Mouse (Mus musculus) hindbrain, postnatal 0 days (tissue): ENCODE results near the gene Trim71. TPM values are rescaled to one million over a fixed set of nuclear protein-coding genes. Genes with fewer than 3 reads are reported as not detected.

Experiments
- ATAC-seq: fragments of 200-750 bp; cut with Nextera tagmentation; 2 replicates; pipeline ENCODE4 v1.8.0; 2017; ENCODE audit warnings: mild to moderate bottlenecking, moderate TSS enrichment, moderate library complexity
- DNase-seq: peaks from one replicate; pipeline ENCODE4 v3.0.0-alpha.2; 2015; ENCODE audit warnings: low spot score
- H3K27ac ChIP-seq: fragments of 300-500 bp; sonication (generic); 2 replicates; pipeline ENCODE4 v1.5.1; 2014; ENCODE audit warnings: mild to moderate bottlenecking
- H3K27me3 ChIP-seq: fragments of 300-500 bp; sonication (generic); 2 replicates; pipeline ENCODE4 v1.6.1; 2014; ENCODE audit warnings: low read length, mixed read lengths; ENCODE audit not compliant: insufficient read depth
- H3K36me3 ChIP-seq: fragments of 300-500 bp; sonication (generic); 2 replicates; pipeline ENCODE4 v1.6.1; 2014; ENCODE audit warnings: low read length, mixed read lengths; ENCODE audit not compliant: insufficient read depth
- H3K4me1 ChIP-seq: fragments of 300-500 bp; sonication (generic); 2 replicates; pipeline ENCODE4 v1.6.1; 2014; ENCODE audit warnings: antibody characterized with exemption, low read length, mixed read lengths; ENCODE audit not compliant: insufficient read depth
- H3K4me2 ChIP-seq: fragments of 300-500 bp; sonication (generic); 2 replicates; pipeline ENCODE4 v1.6.1; 2014; ENCODE audit warnings: low read depth, mild to moderate bottlenecking, low read length, moderate library complexity, mixed read lengths
- H3K4me3 ChIP-seq: fragments of 300-500 bp; sonication (generic); 2 replicates; pipeline ENCODE4 v1.5.1; 2014; ENCODE audit warnings: low read length
- H3K9ac ChIP-seq: fragments of 300-500 bp; sonication (generic); replicated peaks from 2 replicates; pipeline ENCODE4 v1.6.1; 2014; ENCODE audit warnings: mild to moderate bottlenecking, low read length, moderate library complexity, mixed read lengths
- H3K9me3 ChIP-seq: fragments of 300-500 bp; sonication (generic); 2 replicates; pipeline ENCODE4 v1.6.1; 2016; ENCODE audit warnings: low read length, mixed read lengths
- CTCF ChIP-seq: IDR thresholded peaks from 2 replicates; pipeline ENCODE4 v1.5.1; 2016; ENCODE audit warnings: antibody characterized with exemption, control low read depth, low read depth
- WGBS: fragments of 180-500 bp; shearing (Covaris S2); extraction: QIAGEN DNeasy Blood & Tissue Kit; methylation state at CpG from one replicate; pipeline ENCODE4 v1.1.7; 2014; 5-methylcytosine and 5-hydroxymethylcytosine counted together
- polyA plus RNA-seq: library from polyadenylated mRNA; unstranded; fragments of >200 nt; fragmentation: Nextera tagmentation; extraction: Ambion mirVana; gene quantifications from 2 replicates; pipeline ENCODE4 v1.2.1, GENCODE M21; 2015
- total RNA-seq: library from RNA; depleted of rRNA; stranded (reverse); fragments of >200 nt; gene quantifications from 2 replicates; pipeline ENCODE4 v1.2.3, GENCODE M21; 2014

Trim71 gene
- total and polyA plus RNA-seq, 2 experiments from 2014 or later: 0.10 to 0.24 TPM

GRCm38 (mm10) chr9:114496469-114496868, 67.7 kb downstream of the Trim71 start:
- DNase-seq: no peak
- Histone ChIP-seq H3K4me1 (no peaks in the 10 kb centered on the region), H3K9ac (no peak overlapping the region), H3K27ac (no peak overlapping the region), H3K36me3 (no peaks in the 10 kb centered on the region), H3K4me2 (no peak overlapping the region), H3K27me3 (no peaks in the 10 kb centered on the region), H3K4me3 (no peak overlapping the region), H3K9me3 (no peaks in the 10 kb centered on the region)
- WGBS: 85% methylated on average over 7 of the region's 7 CpGs
- no peak for ATAC-seq
- TF ChIP-seq CTCF: no peak

DNA sequence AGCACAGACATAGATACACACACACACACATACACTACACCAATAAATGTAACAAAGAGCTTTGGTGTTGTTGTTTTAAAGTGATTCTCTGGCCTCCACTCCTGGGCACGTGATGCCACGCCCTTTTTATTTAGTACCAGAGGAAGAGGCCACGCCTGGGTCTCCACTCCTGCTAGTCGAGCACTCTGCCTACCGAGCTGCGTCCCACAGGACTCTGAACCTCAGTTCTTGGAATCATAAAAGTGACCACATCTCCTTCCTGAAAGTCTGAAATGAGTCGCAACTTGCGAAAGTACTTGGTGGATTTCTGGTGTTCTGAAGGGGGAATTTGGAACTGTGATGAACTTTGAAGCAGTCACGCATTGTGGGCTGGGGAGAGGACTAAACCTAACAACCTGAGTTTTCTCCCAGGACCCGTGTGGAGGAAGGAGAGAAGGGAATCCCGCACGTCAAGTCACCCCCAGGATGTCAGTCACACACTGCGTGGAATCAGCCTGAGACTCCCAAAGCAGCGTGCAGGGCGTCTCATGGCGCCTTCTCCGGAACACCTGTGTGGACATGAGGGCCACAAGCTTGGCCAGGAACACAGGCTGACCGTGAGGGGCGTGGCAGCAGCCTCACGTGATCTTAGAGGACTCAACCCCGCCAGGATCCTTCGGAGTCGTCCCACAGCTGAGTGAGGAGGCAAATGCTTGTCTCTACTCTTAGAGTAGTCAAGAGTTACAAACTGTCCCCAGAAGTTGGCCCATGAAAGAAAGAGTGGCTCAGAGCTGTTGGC, 76.5 kb downstream of the Trim71 start:
- H3K36me3 ChIP-seq: no peaks in the 10 kb centered on the region
- H3K27me3 ChIP-seq: no peaks in the 10 kb centered on the region
- H3K4me3 ChIP-seq: no peak overlapping the region
- no peaks in the 10 kb centered on the region for H3K9me3 ChIP-seq
- ATAC-seq (no peak), DNase-seq (no peak)
- no peak for TF ChIP-seq CTCF
- no peak overlapping the region for H3K4me2 ChIP-seq
- 87% methylated on average over 23 of the region's 23 CpGs for WGBS
- no peak overlapping the region for H3K9ac ChIP-seq
- no peak overlapping the region for H3K27ac ChIP-seq
- H3K4me1 ChIP-seq: no peaks in the 10 kb centered on the region

DNA sequence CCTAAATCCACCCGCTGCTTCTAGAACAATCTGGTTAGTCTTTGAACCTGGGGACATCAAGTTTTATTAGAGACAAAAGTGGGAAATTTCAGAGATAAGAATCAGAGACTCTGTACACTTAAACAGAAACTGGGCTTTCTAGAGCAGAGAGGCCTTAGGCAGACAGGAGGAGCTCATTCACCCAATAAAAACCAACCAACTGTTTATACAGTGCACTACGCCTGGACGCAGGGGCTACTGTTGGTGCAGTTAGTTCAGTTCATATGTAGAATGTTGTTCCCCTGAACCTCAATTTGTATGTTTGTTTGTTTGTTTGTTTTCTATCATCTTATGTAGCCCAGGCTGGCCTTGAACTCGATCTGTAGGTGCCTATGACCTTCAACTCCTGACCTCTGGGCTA, 77.4 kb downstream of the Trim71 start:
- WGBS: 85% methylated on average over 4 of the region's 4 CpGs
- ATAC-seq: no peak
- no peak for DNase-seq
- no peak overlapping the region for H3K4me2 ChIP-seq
- H3K27me3 ChIP-seq: no peaks in the 10 kb centered on the region
- H3K36me3 ChIP-seq: no peaks in the 10 kb centered on the region
- no peak overlapping the region for H3K4me3 ChIP-seq
- H3K9ac ChIP-seq: no peak overlapping the region
- no peak for TF ChIP-seq CTCF
- no peaks in the 10 kb centered on the region for H3K4me1 ChIP-seq
- H3K27ac ChIP-seq: no peak overlapping the region
- no peaks in the 10 kb centered on the region for H3K9me3 ChIP-seq

DNA sequence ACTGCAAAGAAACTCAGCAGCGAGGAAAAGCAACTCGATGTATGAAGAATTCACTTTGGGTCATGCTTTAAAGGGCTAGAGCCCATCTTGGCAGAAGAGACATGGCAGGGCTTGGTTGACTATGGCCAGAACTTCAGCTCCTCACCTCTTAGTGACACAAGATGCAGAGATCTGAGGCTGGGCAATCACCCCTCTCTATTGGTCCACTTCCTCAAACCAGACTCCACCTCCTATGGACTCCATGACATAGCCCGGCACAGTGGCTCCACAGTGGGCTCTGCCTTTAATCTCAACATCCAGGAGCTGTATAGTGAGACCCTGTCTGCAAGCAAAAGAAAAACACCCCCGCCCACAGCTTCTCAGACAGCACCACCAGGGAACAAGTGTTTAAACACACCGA, 79.4 kb downstream of the Trim71 start:
- 80% methylated on average over 5 of the region's 5 CpGs for WGBS
- no peaks in the 10 kb centered on the region for H3K9me3 ChIP-seq
- H3K27me3 ChIP-seq: no peaks in the 10 kb centered on the region
- no peak overlapping the region for H3K4me3 ChIP-seq
- ATAC-seq (no peak), DNase-seq (no peak)
- no peak overlapping the region for H3K27ac ChIP-seq
- no peak overlapping the region for H3K9ac ChIP-seq
- no peak for TF ChIP-seq CTCF
- no peaks in the 10 kb centered on the region for H3K4me1 ChIP-seq
- H3K4me2 ChIP-seq: no peak overlapping the region
- H3K36me3 ChIP-seq: no peaks in the 10 kb centered on the region

- no peaks in the 10 kb centered on the region for H3K9me3 ChIP-seq
- H3K36me3 ChIP-seq: no peaks in the 10 kb centered on the region
- no peak for TF ChIP-seq CTCF
- H3K9ac ChIP-seq: no peak overlapping the region
- no peak overlapping the region for H3K4me3 ChIP-seq
- no peak overlapping the region for H3K27ac ChIP-seq
- 82% methylated on average over 3 of the region's 3 CpGs for WGBS
- no peaks in the 10 kb centered on the region for H3K4me1 ChIP-seq
- ATAC-seq: no peak
- H3K27me3 ChIP-seq: no peaks in the 10 kb centered on the region
- DNase-seq: no peak
- no peak overlapping the region for H3K4me2 ChIP-seq
Observed at GRCm38 (mm10) chr9:114480940-114481339, 83.2 kb downstream of the Trim71 start.

DNA sequence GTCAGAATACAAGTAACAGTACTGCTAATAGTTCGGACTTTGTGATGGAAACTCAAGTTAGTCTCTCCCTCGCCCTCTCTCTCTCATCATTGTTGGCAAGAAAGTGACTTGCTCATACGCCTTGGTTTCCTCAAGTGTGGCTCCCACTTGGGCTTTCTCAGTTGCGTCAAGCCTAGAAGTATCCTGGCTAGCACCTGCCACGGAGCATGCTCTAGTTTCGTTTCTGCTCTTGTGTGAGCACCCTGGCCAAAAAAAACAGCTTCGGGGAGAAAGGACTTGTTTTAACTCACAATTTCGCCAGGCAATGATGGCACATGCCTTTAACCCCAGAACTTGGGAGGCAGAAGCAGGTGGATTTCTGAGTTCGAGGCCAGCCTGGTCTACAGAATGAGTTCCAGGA, 87.2 kb downstream of the Trim71 start:
- Histone ChIP-seq H3K9ac (no peak overlapping the region), H3K4me2 (no peak overlapping the region), H3K27ac (no peak overlapping the region), H3K27me3 (no peaks in the 10 kb centered on the region), H3K9me3 (no peaks in the 10 kb centered on the region), H3K4me1 (no peaks in the 10 kb centered on the region), H3K4me3 (no peak overlapping the region), H3K36me3 (no peaks in the 10 kb centered on the region)
- DNase-seq (no peak), ATAC-seq (no peak)
- 93% methylated on average over 9 of the region's 9 CpGs for WGBS
- TF ChIP-seq CTCF: no peak

- DNase-seq: no peak
- H3K9ac ChIP-seq: no peak overlapping the region
- H3K4me3 ChIP-seq: no peak overlapping the region
- no peaks in the 10 kb centered on the region for H3K9me3 ChIP-seq
- no peaks in the 10 kb centered on the region for H3K27me3 ChIP-seq
- no peak overlapping the region for H3K27ac ChIP-seq
- H3K4me2 ChIP-seq: no peak overlapping the region
- 82% methylated on average over 7 of the region's 7 CpGs for WGBS
- TF ChIP-seq CTCF: no peak
- no peaks in the 10 kb centered on the region for H3K36me3 ChIP-seq
- ATAC-seq: no peak
- no peaks in the 10 kb centered on the region for H3K4me1 ChIP-seq
Observed at GRCm38 (mm10) chr9:114471892-114472291, 92.3 kb downstream of the Trim71 start.
